Mouse (Mus musculus) megakaryocyte, adult 5-6 weeks (primary cell): ENCODE data around the gene Egfl8. TPM values are rescaled to one million over a fixed set of nuclear protein-coding genes. Genes with fewer than 3 reads are reported as not detected.

Source experiments
- ATAC-seq: 2 replicates; pipeline ENCODE4 v1.8.0; 2016; ENCODE audit warnings: mild to moderate bottlenecking, inconsistent platforms; ENCODE audit not compliant: poor library complexity, severe bottlenecking
- total RNA-seq, 2 experiments: library from RNA; stranded (forward) in 1 of 2; stranded (reverse) in 1 of 2; fragments of 153-499, 151-499 nt in 1 of 2; fragments of 221-1000, 200-1000 nt in 1 of 2; gene quantifications; 2 replicates each; pipeline versions ENCODE4 v1.2.3 to v1.2.4; 2015 to 2017

Gene Egfl8
- total RNA-seq, 2 experiments from 2014 or later = 0.91 to 5.0 TPM

GRCm38 (mm10) chr17:34603375-34604060, 12.3 kb downstream of the Egfl8 start, which contains the start of gene Rnf5:
Rnf5 (minus strand) TSS chr17:34603690.
- peak; percentile 72 for ATAC-seq

- ATAC-seq = no peak
These were observed 14.0 kb downstream of the Egfl8 start for GRCm38 (mm10) chr17:34601796-34602195.

DNA sequence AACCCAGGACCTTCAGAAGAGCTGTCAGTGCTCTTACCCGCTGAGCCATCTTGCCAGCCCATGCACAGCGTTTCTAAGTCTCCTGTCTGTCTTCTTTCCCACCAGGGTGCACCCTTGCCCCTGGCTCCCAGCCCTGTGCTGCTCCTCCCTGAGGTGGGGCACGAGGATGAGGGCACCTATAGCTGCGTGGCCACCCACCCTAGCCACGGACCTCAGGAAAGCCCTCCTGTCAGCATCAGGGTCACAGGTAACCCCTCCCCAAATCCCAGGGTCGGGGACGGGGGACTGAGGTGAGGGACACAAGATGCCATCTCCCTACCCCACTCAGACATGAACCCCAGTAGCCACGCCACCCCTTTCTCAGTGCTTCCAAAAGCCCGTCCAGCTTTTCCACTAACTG, 15.9 kb downstream of the Egfl8 start:
- ATAC-seq = no peak

GRCm38 (mm10) chr17:34597566-34598095, 18.1 kb downstream of the Egfl8 start, which contains the start of gene Ager:
Ager (plus strand) TSS chr17:34597862.
- ATAC-seq = no peak

GRCm38 (mm10) chr17:34596098-34596497, 19.7 kb downstream of the Egfl8 start:
- no peak for ATAC-seq

DNA sequence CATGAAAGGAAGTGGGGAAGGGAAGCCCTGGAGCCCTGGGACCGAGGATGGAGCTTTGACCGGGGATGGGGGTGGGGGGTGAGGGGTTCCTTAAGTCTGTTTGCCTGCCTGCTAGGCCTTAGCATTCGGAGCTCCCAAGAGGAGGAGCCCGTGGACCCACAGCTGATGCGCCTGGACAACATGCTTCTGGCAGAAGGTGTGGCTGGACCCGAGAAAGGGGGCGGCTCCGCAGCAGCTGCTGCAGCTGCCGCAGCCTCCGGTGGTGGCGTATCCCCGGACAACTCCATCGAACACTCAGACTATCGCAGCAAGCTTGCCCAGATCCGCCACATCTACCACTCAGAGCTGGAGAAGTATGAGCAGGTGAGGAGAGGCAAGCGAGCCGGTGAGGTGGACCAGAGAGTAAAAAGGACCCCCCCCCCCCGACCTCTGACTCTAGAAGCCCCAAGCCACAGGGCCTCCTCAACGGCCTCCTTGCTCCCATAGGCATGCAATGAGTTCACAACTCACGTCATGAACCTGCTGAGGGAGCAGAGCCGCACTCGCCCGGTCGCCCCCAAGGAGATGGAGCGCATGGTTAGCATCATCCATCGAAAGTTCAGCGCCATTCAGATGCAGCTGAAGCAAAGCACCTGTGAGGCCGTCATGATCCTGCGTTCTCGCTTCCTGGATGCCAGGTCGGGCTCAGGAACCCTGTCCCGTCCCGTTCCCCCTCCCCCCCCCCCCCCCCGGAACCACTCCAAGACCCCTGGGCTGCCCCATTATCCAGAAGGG, 21.8 kb downstream of the Egfl8 start:
- ATAC-seq = no peak

GRCm38 (mm10) chr17:34592581-34593549, 22.9 kb downstream of the Egfl8 start:
- ATAC-seq = no peak

GRCm38 (mm10) chr17:34591994-34592375, 23.8 kb downstream of the Egfl8 start:
- peak; percentile 69 for ATAC-seq

GRCm38 (mm10) chr17:34591029-34591993, 24.5 kb downstream of the Egfl8 start, which contains the start of gene Pbx2:
Pbx2 (plus strand) TSS chr17:34591266.
- peak; percentile 9; the same call in 1 of the 2 replicates for ATAC-seq

GRCm38 (mm10) chr17:34590154-34590987, 25.4 kb downstream of the Egfl8 start:
- ATAC-seq = no peak

GRCm38 (mm10) chr17:34589681-34590101, 26.1 kb downstream of the Egfl8 start, which contains the start of gene Gpsm3:
Gpsm3 (plus strand) TSS chr17:34589806.
- peak; percentile 27 for ATAC-seq

DNA sequence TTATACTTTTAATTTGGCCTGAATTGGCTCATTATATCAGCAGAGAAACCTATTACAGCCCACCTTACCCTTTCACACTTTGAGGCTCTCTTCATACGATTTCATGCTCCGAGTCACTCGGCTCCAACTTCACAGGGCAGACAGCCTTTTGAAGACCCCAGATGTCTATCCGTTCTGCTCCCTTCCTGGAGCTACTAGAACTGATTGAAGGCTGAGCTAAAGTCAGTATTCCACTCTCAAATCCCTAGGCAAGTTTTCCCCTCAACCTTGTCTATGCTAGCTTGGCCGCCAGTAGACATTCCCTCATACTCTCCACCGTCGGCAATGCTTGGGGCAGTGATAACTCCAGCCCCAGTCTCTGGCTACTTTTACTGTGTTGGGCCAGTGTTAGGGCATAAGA, 26.6 kb downstream of the Egfl8 start:
- ATAC-seq = no peak

GRCm38 (mm10) chr17:34588767-34589166, 27.0 kb downstream of the Egfl8 start:
- ATAC-seq = no peak

GRCm38 (mm10) chr17:34587814-34588213, 28.0 kb downstream of the Egfl8 start:
- ATAC-seq = no peak

GRCm38 (mm10) chr17:34587423-34587811, 28.4 kb downstream of the Egfl8 start:
- peak; percentile 72 for ATAC-seq

DNA sequence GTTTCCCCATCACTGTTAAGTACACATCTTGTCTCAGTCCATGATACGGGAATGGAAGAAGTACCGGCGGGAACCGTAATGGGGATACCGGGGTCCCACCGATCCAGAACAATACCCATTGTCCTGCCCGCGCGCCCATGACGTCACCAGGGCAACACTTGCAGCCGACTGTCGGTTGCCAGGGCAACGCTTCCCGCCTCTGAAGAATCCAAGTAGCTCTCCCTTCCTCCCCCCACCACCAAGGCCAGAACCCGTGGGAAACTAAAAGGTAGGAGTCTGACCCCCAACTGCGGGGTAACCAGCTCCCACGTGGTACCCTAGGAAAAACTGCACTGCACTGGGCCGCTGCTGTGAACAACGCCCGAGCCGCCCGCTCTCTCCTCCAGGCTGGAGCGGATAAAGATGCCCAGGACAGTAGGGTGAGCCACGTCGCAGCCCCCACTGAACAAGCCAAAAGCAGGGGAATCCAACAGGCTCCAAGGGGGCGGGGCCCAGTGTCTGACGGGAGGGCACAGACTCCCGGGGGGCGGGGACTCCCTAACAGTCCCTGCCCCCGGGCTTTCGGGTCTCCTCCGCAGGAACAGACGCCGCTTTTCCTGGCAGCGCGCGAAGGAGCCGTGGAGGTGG, 28.9 kb downstream of the Egfl8 start:
- peak; percentile 24 for ATAC-seq

GRCm38 (mm10) chr17:34585877-34586771, 29.6 kb downstream of the Egfl8 start:
- ATAC-seq = no peak
